Mouse (Mus musculus): ENCODE data around the gene Cdh4. TPM values are rescaled to one million over a fixed set of nuclear protein-coding genes. Genes with fewer than 3 reads are reported as not detected.

Cdh4 gene
- polyA plus RNA-seq, 1 experiment from 2014 or later, result 39.6 TPM

DNA sequence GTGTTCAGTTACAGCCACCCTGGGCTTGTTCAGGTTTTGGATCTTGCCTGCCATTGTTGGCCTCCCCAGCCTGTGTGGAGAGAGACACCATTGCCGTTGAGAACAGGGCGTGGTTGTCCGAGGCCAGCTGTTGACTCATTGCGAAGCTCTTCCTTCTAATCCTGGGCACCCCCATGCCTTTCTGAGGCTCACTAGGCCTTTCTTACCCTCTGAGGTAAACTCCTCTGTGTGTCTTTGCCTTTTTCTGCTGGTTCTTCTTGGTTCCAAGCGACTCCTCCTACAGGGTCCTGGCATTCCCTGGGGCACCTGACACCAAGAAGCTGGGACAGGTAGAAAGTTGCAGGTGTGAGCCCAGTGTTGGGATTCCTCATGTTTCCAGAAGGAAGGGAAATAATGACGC lies 78.7 kb downstream of the Cdh4 start:
- no peak overlapping the region for H3K27ac ChIP-seq (replicated peaks)
- no peak overlapping the region for H3K4me3 ChIP-seq (replicated peaks)
- H3K9me3 ChIP-seq (replicated peaks), result no peaks in the 10 kb centered on the region
- no peak for ATAC-seq (ENCODE audit: low FRiP score)
- 87% methylated on average over 6 of the region's 6 CpGs for WGBS
- H3K9ac ChIP-seq (replicated peaks), result no peak overlapping the region
- H3K27me3 ChIP-seq (replicated peaks), result no peaks in the 10 kb centered on the region; the same call in 1 of the 2 replicates
- no peaks in the 10 kb centered on the region for H3K36me3 ChIP-seq
- no peak overlapping the region for H3K4me2 ChIP-seq
- peaks cover 70% of the 10 kb centered on the region for H3K4me1 ChIP-seq

DNA sequence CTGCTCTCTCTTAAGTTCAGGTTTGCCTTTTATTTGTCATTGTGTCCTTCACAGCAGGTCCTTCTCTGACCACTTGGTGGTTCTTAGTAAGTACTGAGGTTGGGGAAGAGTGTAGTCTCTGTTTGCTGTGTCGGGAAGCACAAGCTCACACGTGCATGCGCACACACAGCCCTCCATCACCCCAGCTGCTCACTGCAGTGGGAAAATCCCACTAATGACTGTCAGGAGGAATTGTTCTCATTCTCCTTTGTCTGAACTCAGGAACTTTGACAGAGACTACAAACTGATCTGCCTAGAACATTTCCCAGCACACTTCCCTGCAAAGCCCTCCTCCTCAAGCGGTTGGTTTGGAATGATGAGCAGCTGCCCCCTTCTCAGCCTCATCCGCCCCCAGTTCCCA lies 79.2 kb downstream of the Cdh4 start:
- peak overlapping the region; percentile 5; the same call in 1 of the 2 replicates for H3K9ac ChIP-seq (replicated peaks)
- H3K27ac ChIP-seq (replicated peaks), result peak overlapping the region; percentile 45; the same call in 1 of the 2 replicates

DNA sequence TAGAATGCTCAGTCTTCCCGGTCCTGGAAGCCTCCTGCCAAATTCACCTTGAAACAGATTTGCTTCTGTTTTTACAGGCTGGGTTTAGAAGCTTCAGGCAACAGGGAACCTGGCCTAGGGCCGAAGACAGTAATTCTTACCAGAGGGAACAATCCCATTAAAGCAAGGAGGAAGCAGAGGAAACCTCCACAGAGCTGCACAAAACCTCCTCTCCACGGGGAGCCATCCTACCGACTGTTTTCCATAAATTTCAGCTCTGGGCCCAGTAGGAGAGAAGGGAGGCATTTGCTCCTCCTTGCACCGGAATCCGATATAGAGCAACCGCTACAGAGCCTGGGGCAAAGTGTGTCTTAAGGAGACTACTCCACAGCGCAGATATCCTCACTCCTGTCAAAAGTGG lies 79.9 kb downstream of the Cdh4 start:
- H3K4me2 ChIP-seq, result no peak overlapping the region
- H3K4me3 ChIP-seq (replicated peaks), result no peak overlapping the region
- 11% methylated on average over 8 of the region's 8 CpGs for WGBS
- H3K9ac ChIP-seq (replicated peaks), result no peak overlapping the region
- no peaks in the 10 kb centered on the region for H3K36me3 ChIP-seq
- H3K27me3 ChIP-seq (replicated peaks), result no peaks in the 10 kb centered on the region; the same call in 1 of the 2 replicates
- peaks cover 63% of the 10 kb centered on the region for H3K4me1 ChIP-seq
- peak overlapping the region; percentile 45; the same call in 1 of the 2 replicates for H3K27ac ChIP-seq (replicated peaks)
- ATAC-seq (ENCODE audit: low FRiP score), result no peak
- H3K9me3 ChIP-seq (replicated peaks), result no peaks in the 10 kb centered on the region

More for the DNA sequence above, 79.2 kb downstream of the Cdh4 start:
- ATAC-seq (ENCODE audit: low FRiP score), result no peak
- Histone ChIP-seq H3K36me3 (no peaks in the 10 kb centered on the region), H3K9me3 (replicated peaks) (no peaks in the 10 kb centered on the region), H3K4me1 (peaks cover 67% of the 10 kb centered on the region), H3K4me2 (no peak overlapping the region), H3K4me3 (replicated peaks) (no peak overlapping the region), H3K27me3 (replicated peaks) (no peaks in the 10 kb centered on the region; the same call in 1 of the 2 replicates)
- WGBS, result 45% methylated on average over 5 of the region's 5 CpGs

DNA sequence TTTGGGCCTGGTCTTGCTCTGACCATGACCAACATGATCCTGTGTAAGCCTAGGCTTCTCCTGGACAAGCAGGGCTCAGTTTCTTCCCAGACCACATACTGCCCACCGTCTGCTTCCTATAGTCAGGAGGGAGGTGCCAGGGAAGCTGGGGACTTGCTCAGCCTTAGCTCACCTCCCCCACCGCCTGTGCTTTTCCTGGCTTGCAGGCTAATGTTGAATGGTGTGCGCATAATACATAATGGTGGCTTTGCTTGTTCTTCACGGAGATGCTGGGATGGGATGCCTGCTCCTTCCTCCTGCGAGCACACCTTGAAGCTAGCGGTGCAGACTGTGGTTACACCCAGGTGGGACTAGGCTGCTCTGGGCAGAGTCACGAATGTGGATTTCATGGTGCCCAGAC lies 84.7 kb downstream of the Cdh4 start:
- no peak overlapping the region for H3K27ac ChIP-seq (replicated peaks)
- H3K4me3 ChIP-seq (replicated peaks), result no peak overlapping the region
- peaks cover 34% of the 10 kb centered on the region for H3K4me1 ChIP-seq
- H3K27me3 ChIP-seq (replicated peaks), result no peaks in the 10 kb centered on the region; the same call in 1 of the 2 replicates
- no peaks in the 10 kb centered on the region for H3K9me3 ChIP-seq (replicated peaks)
- H3K4me2 ChIP-seq, result no peak overlapping the region
- ATAC-seq (ENCODE audit: low FRiP score), result no peak
- no peaks in the 10 kb centered on the region for H3K36me3 ChIP-seq
- 74% methylated on average over 7 of the region's 7 CpGs for WGBS
- no peak overlapping the region for H3K9ac ChIP-seq (replicated peaks)

DNA sequence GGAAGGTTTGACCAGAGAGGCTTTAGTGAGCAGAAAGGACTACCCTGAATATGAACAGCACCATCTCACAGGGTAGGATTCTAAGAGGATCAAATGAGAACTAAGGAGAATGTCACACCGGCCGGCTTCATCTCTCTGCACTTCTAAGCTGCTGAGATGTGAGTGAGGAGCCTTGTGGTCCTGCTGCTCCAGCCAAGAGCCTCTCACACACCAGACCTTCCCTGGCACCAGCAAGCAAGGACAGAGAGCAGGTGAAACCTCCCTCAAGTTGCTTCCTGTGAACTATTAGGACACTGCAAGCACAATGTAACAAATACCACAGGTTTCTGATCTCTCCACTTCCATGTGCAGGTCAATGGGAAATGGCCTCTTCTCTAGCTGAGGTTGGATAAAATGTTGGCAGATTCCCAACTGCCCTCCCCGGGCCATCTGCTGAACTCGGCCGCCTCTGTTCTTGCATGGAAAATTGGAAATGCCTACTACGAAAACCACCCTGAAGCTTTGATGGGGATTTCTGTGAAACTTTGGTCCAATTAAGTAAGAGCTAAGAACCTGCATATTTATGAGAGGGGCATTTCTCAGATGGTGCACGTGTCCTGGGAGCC lies 88.3 kb downstream of the Cdh4 start:
- H3K4me1 ChIP-seq, result peaks cover 20% of the 10 kb centered on the region
- H3K36me3 ChIP-seq, result no peaks in the 10 kb centered on the region
- H3K4me3 ChIP-seq (replicated peaks), result no peak overlapping the region
- H3K9me3 ChIP-seq (replicated peaks), result no peaks in the 10 kb centered on the region
- H3K4me2 ChIP-seq, result no peak overlapping the region
- ATAC-seq (ENCODE audit: low FRiP score), result no peak
- H3K9ac ChIP-seq (replicated peaks), result no peak overlapping the region
- no peaks in the 10 kb centered on the region for H3K27me3 ChIP-seq (replicated peaks)
- H3K27ac ChIP-seq (replicated peaks), result no peak overlapping the region
- 47% methylated on average over 7 of the region's 7 CpGs for WGBS

DNA sequence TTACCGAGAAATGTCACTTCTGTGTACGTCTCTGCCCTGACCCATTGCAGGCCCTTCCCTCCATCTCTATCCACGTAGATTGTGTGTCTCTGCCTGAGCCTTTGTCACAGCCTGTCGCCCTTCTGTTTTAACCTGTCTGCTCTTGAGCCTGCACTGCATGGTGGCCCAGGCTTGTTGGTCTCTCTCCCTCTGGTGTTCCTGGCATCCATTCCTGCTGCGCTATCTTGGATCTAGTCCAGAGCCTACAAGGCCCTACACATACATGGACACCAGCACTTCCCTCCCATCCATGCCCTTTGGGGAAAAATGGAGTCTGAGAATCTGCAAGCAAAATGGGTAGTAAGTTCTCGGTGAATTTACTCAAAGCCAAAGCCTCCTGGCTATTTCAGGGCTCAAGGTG lies 91.0 kb downstream of the Cdh4 start:
- Histone ChIP-seq H3K4me3 (replicated peaks) (no peak overlapping the region), H3K27ac (replicated peaks) (no peak overlapping the region), H3K4me1 (peaks cover 34% of the 10 kb centered on the region), H3K9ac (replicated peaks) (no peak overlapping the region), H3K27me3 (replicated peaks) (no peaks in the 10 kb centered on the region), H3K4me2 (no peak overlapping the region), H3K9me3 (replicated peaks) (no peaks in the 10 kb centered on the region), H3K36me3 (no peaks in the 10 kb centered on the region)
- WGBS, result 83% methylated on average over 6 of the region's 6 CpGs
- no peak for ATAC-seq (ENCODE audit: low FRiP score)

DNA sequence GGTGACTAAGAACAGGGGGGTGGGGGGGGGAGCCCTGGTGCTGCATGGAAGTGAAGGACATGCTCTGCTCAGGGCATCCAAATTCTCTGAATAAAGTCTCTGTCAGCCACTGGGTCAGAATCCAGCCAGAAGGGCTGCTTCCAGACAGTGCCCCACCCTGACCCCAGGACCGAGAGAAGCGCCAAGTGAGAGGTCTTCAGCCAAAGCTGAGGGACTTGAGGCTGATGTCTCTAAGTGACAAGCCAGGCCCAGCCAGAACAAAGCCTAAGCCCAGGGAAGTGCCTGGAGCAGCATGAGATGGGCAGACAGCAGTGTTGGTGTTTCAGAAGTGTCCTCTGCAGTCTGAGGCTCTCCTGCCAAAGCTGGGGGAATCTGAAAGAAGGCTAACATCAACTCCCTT lies 91.7 kb downstream of the Cdh4 start:
- H3K27me3 ChIP-seq (replicated peaks), result no peaks in the 10 kb centered on the region
- no peak overlapping the region for H3K4me2 ChIP-seq
- no peak overlapping the region for H3K9ac ChIP-seq (replicated peaks)
- no peak for ATAC-seq (ENCODE audit: low FRiP score)
- WGBS, result 68% methylated on average over 2 of the region's 2 CpGs
- H3K36me3 ChIP-seq, result no peaks in the 10 kb centered on the region
- no peak overlapping the region for H3K4me3 ChIP-seq (replicated peaks)
- H3K9me3 ChIP-seq (replicated peaks), result no peaks in the 10 kb centered on the region
- peaks cover 39% of the 10 kb centered on the region for H3K4me1 ChIP-seq
- H3K27ac ChIP-seq (replicated peaks), result no peak overlapping the region

DNA sequence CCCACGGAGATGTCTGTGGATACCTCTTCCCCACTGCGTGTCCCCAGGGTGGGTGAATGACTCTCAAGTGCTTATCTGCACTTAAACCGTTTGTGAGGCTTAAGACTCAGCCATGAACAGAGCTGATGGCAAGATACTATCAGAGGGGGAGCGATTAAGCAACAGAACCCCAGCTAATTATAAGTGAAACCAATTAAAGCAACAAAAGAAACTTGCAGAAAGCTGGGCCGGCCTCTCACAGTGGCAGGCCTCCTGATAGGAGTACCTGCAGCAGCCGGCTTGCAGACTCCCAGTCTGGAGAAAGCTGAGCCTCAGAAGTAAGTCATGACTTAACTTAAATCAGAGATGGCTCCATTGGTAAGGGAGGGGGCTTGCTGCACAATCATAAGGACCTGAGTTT lies 93.0 kb downstream of the Cdh4 start:
- Histone ChIP-seq H3K4me3 (replicated peaks) (no peak overlapping the region), H3K36me3 (no peaks in the 10 kb centered on the region), H3K4me2 (no peak overlapping the region), H3K9ac (replicated peaks) (no peak overlapping the region), H3K9me3 (replicated peaks) (no peaks in the 10 kb centered on the region), H3K27me3 (replicated peaks) (no peaks in the 10 kb centered on the region), H3K27ac (replicated peaks) (no peak overlapping the region), H3K4me1 (peaks cover 50% of the 10 kb centered on the region)
- ATAC-seq (ENCODE audit: low FRiP score), result no peak
- 22% methylated on average over 6 of the region's 6 CpGs for WGBS

DNA sequence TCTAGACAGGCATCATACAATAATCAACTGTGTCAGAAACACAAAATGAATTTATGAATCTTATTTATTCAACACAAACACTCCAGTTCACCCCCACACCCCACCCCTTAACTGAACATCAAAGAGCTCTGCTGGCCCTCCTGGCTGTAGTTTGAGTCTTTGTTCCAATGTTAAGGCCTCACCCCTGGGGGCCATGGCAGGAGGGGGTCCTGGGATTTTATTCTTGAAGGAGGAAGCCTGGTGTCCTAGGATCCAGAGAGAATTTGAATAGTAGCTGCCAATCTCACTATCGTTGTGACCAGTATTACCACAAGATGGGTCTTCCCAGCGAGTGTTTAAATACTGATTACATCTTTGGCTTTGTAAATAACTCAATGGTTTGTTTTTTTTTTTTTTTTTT lies 94.5 kb downstream of the Cdh4 start:
- Histone ChIP-seq H3K27ac (replicated peaks) (0 out of 2 replicates have a peak overlapping the region, but pooled peaks have one; percentile 37), H3K4me2 (no peak overlapping the region), H3K4me3 (replicated peaks) (no peak overlapping the region), H3K9ac (replicated peaks) (no peak overlapping the region), H3K9me3 (replicated peaks) (no peaks in the 10 kb centered on the region), H3K27me3 (replicated peaks) (no peaks in the 10 kb centered on the region), H3K36me3 (no peaks in the 10 kb centered on the region), H3K4me1 (peaks cover 44% of the 10 kb centered on the region)
- 13% methylated on average over 2 of the region's 2 CpGs for WGBS
- ATAC-seq (ENCODE audit: low FRiP score), result no peak

DNA sequence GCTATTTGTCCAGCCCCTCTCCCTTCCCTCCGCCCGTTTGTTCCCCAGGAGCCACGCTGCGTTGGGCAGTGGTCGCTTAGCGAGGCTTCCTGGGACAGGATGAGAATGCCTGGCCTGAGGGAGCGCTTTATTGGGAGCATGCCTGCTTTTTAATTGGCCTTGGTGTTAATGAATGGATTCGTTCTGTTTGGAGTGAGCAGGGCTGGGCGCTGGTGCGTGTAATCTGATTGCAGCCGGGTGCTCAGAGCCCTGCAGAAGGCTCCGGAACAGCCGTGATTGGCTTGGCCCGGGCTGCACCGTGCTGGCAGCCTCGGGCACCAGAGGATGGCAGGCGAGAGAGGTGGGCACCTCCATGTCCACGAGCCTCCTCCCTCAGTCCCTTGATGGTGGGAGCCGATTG lies 95.2 kb downstream of the Cdh4 start:
- peak overlapping the region; percentile 76 for H3K27ac ChIP-seq (replicated peaks)
- H3K9me3 ChIP-seq (replicated peaks), result no peaks in the 10 kb centered on the region
- H3K4me3 ChIP-seq (replicated peaks), result no peak overlapping the region
- 2% methylated on average over 19 of the region's 19 CpGs for WGBS
- ATAC-seq (ENCODE audit: low FRiP score), result peak; percentile 93
- peaks cover 44% of the 10 kb centered on the region for H3K4me1 ChIP-seq
- no peaks in the 10 kb centered on the region for H3K36me3 ChIP-seq
- H3K4me2 ChIP-seq, result peak overlapping the region; percentile 48
- no peak overlapping the region for H3K9ac ChIP-seq (replicated peaks)
- no peaks in the 10 kb centered on the region for H3K27me3 ChIP-seq (replicated peaks)

DNA sequence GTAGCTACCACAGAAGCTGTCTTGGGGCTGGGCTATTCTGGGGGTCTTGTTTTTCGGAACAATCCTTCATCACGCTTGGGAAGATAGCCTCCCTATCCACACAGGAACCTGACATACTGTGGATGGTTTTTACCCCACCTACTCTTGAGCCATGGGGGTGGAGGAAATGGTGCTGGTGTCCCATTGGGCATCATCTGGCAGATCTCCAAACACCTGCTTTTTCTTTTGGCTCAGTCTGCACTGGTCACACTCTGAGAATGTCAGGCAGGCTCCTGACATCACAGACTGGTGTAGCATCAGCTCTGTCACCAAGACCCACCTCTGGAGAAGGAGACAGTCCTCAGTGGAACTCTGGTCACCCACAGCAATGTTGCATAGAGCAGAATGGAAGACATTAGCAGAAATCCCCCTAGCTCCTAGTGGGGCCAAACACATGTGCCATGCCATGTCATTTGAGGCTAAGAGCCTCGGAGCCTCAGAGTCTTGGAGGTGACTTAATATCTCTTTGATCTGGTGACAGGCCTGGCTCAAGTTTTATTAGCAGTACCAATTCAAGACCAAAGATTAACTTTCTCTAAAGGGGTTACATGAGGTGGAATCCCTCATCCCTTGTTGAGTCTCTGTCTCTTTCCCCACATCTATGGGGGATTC lies 95.7 kb downstream of the Cdh4 start:
- H3K4me3 ChIP-seq (replicated peaks), result no peak overlapping the region
- WGBS, result 21% methylated on average over 3 of the region's 3 CpGs
- no peaks in the 10 kb centered on the region for H3K36me3 ChIP-seq
- ATAC-seq (ENCODE audit: low FRiP score), result peak; percentile 39
- no peak overlapping the region for H3K9ac ChIP-seq (replicated peaks)
- peak overlapping the region; percentile 48 for H3K4me2 ChIP-seq
- no peaks in the 10 kb centered on the region for H3K9me3 ChIP-seq (replicated peaks)
- H3K27me3 ChIP-seq (replicated peaks), result no peaks in the 10 kb centered on the region
- H3K4me1 ChIP-seq, result peaks cover 43% of the 10 kb centered on the region
- peak overlapping the region; percentile 76 for H3K27ac ChIP-seq (replicated peaks)

DNA sequence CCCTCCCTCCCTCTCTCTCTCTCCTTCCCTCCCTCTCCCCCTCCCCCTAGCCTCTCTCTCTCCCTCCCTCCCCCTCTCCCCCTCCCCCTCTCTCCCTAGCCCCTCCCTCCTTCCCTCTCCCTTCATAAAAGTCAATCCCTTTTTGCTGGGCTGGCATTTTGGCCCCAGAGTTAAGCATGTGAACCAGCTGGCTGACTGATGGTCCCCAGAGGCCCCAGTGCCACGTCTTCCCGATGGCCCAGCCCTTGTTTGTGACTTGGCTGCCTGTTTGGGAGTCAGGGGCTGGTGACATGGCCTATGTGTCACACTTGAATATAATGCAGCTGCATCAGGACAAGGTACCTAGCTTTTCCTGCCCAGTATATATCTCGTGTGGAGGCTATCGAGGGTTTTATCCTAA lies 96.3 kb downstream of the Cdh4 start:
- Histone ChIP-seq H3K9me3 (replicated peaks) (no peaks in the 10 kb centered on the region), H3K36me3 (no peaks in the 10 kb centered on the region), H3K4me1 (peaks cover 39% of the 10 kb centered on the region), H3K27me3 (replicated peaks) (no peaks in the 10 kb centered on the region), H3K4me3 (replicated peaks) (no peak overlapping the region), H3K4me2 (no peak overlapping the region), H3K27ac (replicated peaks) (0 out of 2 replicates have a peak overlapping the region, but pooled peaks have one; percentile 2), H3K9ac (replicated peaks) (no peak overlapping the region)
- WGBS, result 41% methylated on average over 4 of the region's 4 CpGs
- no peak for ATAC-seq (ENCODE audit: low FRiP score)

Data from neural tube, embryonic 15.5 days (tissue).